Mouse (Mus musculus) G1E (cell line): ENCODE results near the gene Rpusd1. TPM values are rescaled to one million over a fixed set of nuclear protein-coding genes. Genes with fewer than 3 reads are reported as not detected.

Source experiments
- ATAC-seq: 2 replicates; pipeline ENCODE4 v1.8.0; 2016; ENCODE audit warnings: mild to moderate bottlenecking; ENCODE audit not compliant: insufficient number of reproducible peaks, poor library complexity, low FRiP score, severe bottlenecking; ENCODE audit errors: extremely low read depth
- DNase-seq: peaks from one replicate; pipeline ENCODE4 v3.0.0; 2012; ENCODE audit warnings: low spot score
- H3K27me3 ChIP-seq: 2 replicates; pipeline ENCODE4 v1.6.1; 2012; ENCODE audit warnings: mild to moderate bottlenecking, low read length, inconsistent platforms; ENCODE audit not compliant: insufficient read depth
- H3K36me3 ChIP-seq: replicated peaks from 2 replicates; pipeline ENCODE3; 2012; ENCODE audit warnings: mild to moderate bottlenecking, inconsistent platforms
- H3K4me1 ChIP-seq: 2 replicates; pipeline ENCODE4 v1.6.1; 2012; ENCODE audit warnings: low read depth, low read length, inconsistent platforms, mixed read lengths; ENCODE audit not compliant: insufficient read depth
- H3K4me3 ChIP-seq: 2 replicates; pipeline ENCODE4 v1.5.1; 2012; ENCODE audit warnings: low read depth, mild to moderate bottlenecking, inconsistent platforms, low read length, moderate library complexity, mixed read lengths
- H3K9me3 ChIP-seq: replicated peaks from 2 replicates; pipeline ENCODE4 v1.6.1; 2012; ENCODE audit warnings: inconsistent platforms
- CTCF ChIP-seq: IDR thresholded peaks from 2 replicates; pipeline ENCODE4 v1.5.1; 2012; ENCODE audit warnings: low read depth, low read length, inconsistent platforms, mixed read lengths
- GATA1 ChIP-seq: IDR thresholded peaks from 2 replicates; pipeline ENCODE4 v1.6.1; 2012; ENCODE audit warnings: borderline replicate concordance, low read length, inconsistent platforms, mixed read lengths
- GATA2 ChIP-seq: IDR thresholded peaks from 2 replicates; pipeline ENCODE4 v1.6.1; 2012; ENCODE audit warnings: low read depth, low read length, inconsistent platforms, borderline replicate concordance
- POLR2AphosphoS5 ChIP-seq: IDR thresholded peaks from 2 replicates; pipeline ENCODE4 v1.6.1; 2012; ENCODE audit warnings: low read depth, low read length, inconsistent platforms; ENCODE audit not compliant: insufficient replicate concordance
- TAL1 ChIP-seq: conservative IDR thresholded peaks from 2 replicates; pipeline ENCODE4 v1.6.1; 2012; ENCODE audit warnings: low read depth, low read length, inconsistent platforms, mixed read lengths
- polyA plus RNA-seq: library from polyadenylated mRNA; stranded (reverse); fragments of >175 nt; gene quantifications from 2 replicates; pipeline ENCODE4 v1.2.3, GENCODE M21; 2012
- total RNA-seq, 2 experiments: library from RNA; stranded (forward) in 1 of 2; stranded (reverse) in 1 of 2; fragments of 200-1000 nt in 1 of 2; fragments of >200 nt in 1 of 2; fragmentation: Nextera tagmentation in 1 of 2; gene quantifications; 2 replicates each; pipeline ENCODE4 v1.2.3; 2014 to 2017

Rpusd1 gene
- total and polyA plus RNA-seq, 3 experiments: 3.6 to 28.2 (median 7.5) TPM

- TF ChIP-seq POLR2AphosphoS5 (no peak), CTCF (no peak), GATA2 (no peak), TAL1 (no peak), GATA1 (no peak)
- ATAC-seq: no peak
- H3K36me3 ChIP-seq: no peaks in the 10 kb centered on the region
- H3K4me1 ChIP-seq: no peaks in the 10 kb centered on the region
- H3K9me3 ChIP-seq: no peaks in the 10 kb centered on the region
- no peak overlapping the region for H3K4me3 ChIP-seq
- peaks cover 30% of the 10 kb centered on the region for H3K27me3 ChIP-seq
- no peak for DNase-seq
Observed at GRCm38 (mm10) chr17:25744311-25744710, 16.8 kb downstream of the Rpusd1 start.

GRCm38 (mm10) chr17:25748238-25748637 lies 20.8 kb downstream of the Rpusd1 start:
- ATAC-seq: no peak
- DNase-seq: no peak
- H3K4me1 ChIP-seq: no peaks in the 10 kb centered on the region
- no peaks in the 10 kb centered on the region for H3K36me3 ChIP-seq
- H3K27me3 ChIP-seq: peaks cover 37% of the 10 kb centered on the region
- TF ChIP-seq GATA1 (no peak), POLR2AphosphoS5 (no peak), GATA2 (no peak), CTCF (no peak), TAL1 (no peak)
- no peak overlapping the region for H3K4me3 ChIP-seq
- H3K9me3 ChIP-seq: no peaks in the 10 kb centered on the region

GRCm38 (mm10) chr17:25749314-25749713 lies 21.8 kb downstream of the Rpusd1 start:
- Histone ChIP-seq H3K4me1 (no peaks in the 10 kb centered on the region), H3K4me3 (no peak overlapping the region), H3K36me3 (no peaks in the 10 kb centered on the region), H3K9me3 (no peaks in the 10 kb centered on the region), H3K27me3 (peaks cover 36% of the 10 kb centered on the region)
- no peak for TF ChIP-seq TAL1
- TF ChIP-seq GATA2: no peak
- TF ChIP-seq GATA1: no peak
- TF ChIP-seq POLR2AphosphoS5: no peak
- no peak for TF ChIP-seq CTCF
- no peak for DNase-seq
- ATAC-seq: no peak

- no peak for ATAC-seq
- H3K9me3 ChIP-seq: no peaks in the 10 kb centered on the region
- H3K36me3 ChIP-seq: no peaks in the 10 kb centered on the region
- H3K4me3 ChIP-seq: no peak overlapping the region
- H3K27me3 ChIP-seq: peaks cover 31% of the 10 kb centered on the region
- DNase-seq: no peak
- TF ChIP-seq GATA2: no peak
- TF ChIP-seq TAL1: no peak
- no peak for TF ChIP-seq POLR2AphosphoS5
- TF ChIP-seq GATA1: no peak
- no peak for TF ChIP-seq CTCF
- no peaks in the 10 kb centered on the region for H3K4me1 ChIP-seq
Observed at GRCm38 (mm10) chr17:25751446-25751845, 24.0 kb downstream of the Rpusd1 start.

GRCm38 (mm10) chr17:25754241-25754640 lies 26.8 kb downstream of the Rpusd1 start, which contains the start of gene Msln:
TSS of gene Msln (minus strand) at chr17:25754378.
- Histone ChIP-seq H3K4me3 (no peak within 1 kb of the TSS), H3K36me3 (no peaks in the 10 kb centered on the region), H3K4me1 (no peaks in the 10 kb centered on the region), H3K27me3 (peaks cover 30% of the 10 kb centered on the region), H3K9me3 (no peaks in the 10 kb centered on the region)
- TF ChIP-seq CTCF: no peak
- TF ChIP-seq GATA2: no peak
- no peak for TF ChIP-seq GATA1
- no peak for TF ChIP-seq POLR2AphosphoS5
- no peak for TF ChIP-seq TAL1
- ATAC-seq: no peak
- DNase-seq: no peak

- Histone ChIP-seq H3K27me3 (peaks cover 30% of the 10 kb centered on the region), H3K4me1 (no peaks in the 10 kb centered on the region; the same call in 1 of the 2 replicates), H3K36me3 (no peaks in the 10 kb centered on the region), H3K4me3 (no peak overlapping the region), H3K9me3 (no peaks in the 10 kb centered on the region)
- DNase-seq (no peak), ATAC-seq (no peak)
- no peak for TF ChIP-seq GATA1
- no peak for TF ChIP-seq TAL1
- no peak for TF ChIP-seq CTCF
- TF ChIP-seq POLR2AphosphoS5: no peak
- no peak for TF ChIP-seq GATA2
Observed at GRCm38 (mm10) chr17:25755086-25755485, 27.6 kb downstream of the Rpusd1 start.
